Mouse (Mus musculus) liver, adult 2 months (tissue): Measurements from ENCODE around the gene Gcnt1. TPM values are rescaled to one million over a fixed set of nuclear protein-coding genes. Genes with fewer than 3 reads are reported as not detected.

ENCODE experiments used
- DNase-seq: peaks from one replicate; pipeline ENCODE4 v3.0.0-alpha.2; 2011; ENCODE audit warnings: low read depth, low spot score; ENCODE audit errors: extremely low read depth
- H3K27ac ChIP-seq: fragments of 200-500 bp; replicated peaks from 2 replicates; pipeline ENCODE4 v1.5.1; 2012; ENCODE audit warnings: low read depth, mild to moderate bottlenecking, control low read depth, inconsistent platforms, low read length; ENCODE audit not compliant: insufficient read depth
- H3K27me3 ChIP-seq: fragments of 200-500 bp; 2 replicates; pipeline ENCODE4 v1.6.1; 2012; ENCODE audit warnings: mild to moderate bottlenecking, moderate library complexity, low read length, inconsistent platforms; ENCODE audit not compliant: control insufficient read depth, insufficient read depth
- H3K36me3 ChIP-seq: fragments of 200-500 bp; 2 replicates; pipeline ENCODE4 v1.6.1; 2012; ENCODE audit warnings: low read length, inconsistent platforms; ENCODE audit not compliant: control insufficient read depth, insufficient read depth
- H3K4me1 ChIP-seq: fragments of 200-500 bp; 2 replicates; pipeline ENCODE4 v1.6.1; 2011; ENCODE audit warnings: low read length; ENCODE audit not compliant: control insufficient read depth, insufficient read depth
- H3K4me3 ChIP-seq: fragments of 200-500 bp; 2 replicates; pipeline ENCODE4 v1.5.1; 2011; ENCODE audit warnings: low read depth, mild to moderate bottlenecking, control low read depth, low read length, moderate library complexity; ENCODE audit not compliant: insufficient read depth
- H3K79me2 ChIP-seq: fragments of 200-500 bp; 2 replicates; pipeline ENCODE4 v1.6.1; 2012; ENCODE audit warnings: inconsistent platforms, mild to moderate bottlenecking, low read length, moderate library complexity; ENCODE audit not compliant: control insufficient read depth, insufficient read depth
- H3K9ac ChIP-seq: fragments of 200-500 bp; 2 replicates; pipeline ENCODE4 v1.6.1; 2012; ENCODE audit warnings: low read depth, mild to moderate bottlenecking, control low read depth, inconsistent platforms, low read length
- CTCF ChIP-seq: fragments of 200-500 bp; IDR thresholded peaks from 2 replicates; pipeline ENCODE4 v1.5.1; 2011; ENCODE audit warnings: low read depth, low read length, control low read depth
- POLR2A ChIP-seq: fragments of 200-500 bp; IDR thresholded peaks from 2 replicates; pipeline ENCODE4 v1.6.1; 2011; ENCODE audit warnings: low read length, control low read depth; ENCODE audit not compliant: insufficient read depth; ENCODE audit errors: extremely low read depth
- WGBS: fragments of 180-500 bp; shearing (Covaris S2); methylation state at CpG from one replicate; pipeline ENCODE4 v1.1.7; 2018; 5-methylcytosine and 5-hydroxymethylcytosine counted together
- polyA plus RNA-seq: library from polyadenylated mRNA; depleted of rRNA; stranded (reverse); fragments of >200 nt; gene quantifications from 2 replicates; pipeline ENCODE4 v1.2.3, GENCODE M21; 2012
- total RNA-seq: library from RNA; depleted of rRNA; stranded (reverse); fragments of >200 nt; gene quantifications from 2 replicates; pipeline ENCODE4 v1.2.3, GENCODE M21; 2014

Gene Gcnt1
- total and polyA plus RNA-seq, 2 experiments: 0.17 to 0.55 TPM

DNA sequence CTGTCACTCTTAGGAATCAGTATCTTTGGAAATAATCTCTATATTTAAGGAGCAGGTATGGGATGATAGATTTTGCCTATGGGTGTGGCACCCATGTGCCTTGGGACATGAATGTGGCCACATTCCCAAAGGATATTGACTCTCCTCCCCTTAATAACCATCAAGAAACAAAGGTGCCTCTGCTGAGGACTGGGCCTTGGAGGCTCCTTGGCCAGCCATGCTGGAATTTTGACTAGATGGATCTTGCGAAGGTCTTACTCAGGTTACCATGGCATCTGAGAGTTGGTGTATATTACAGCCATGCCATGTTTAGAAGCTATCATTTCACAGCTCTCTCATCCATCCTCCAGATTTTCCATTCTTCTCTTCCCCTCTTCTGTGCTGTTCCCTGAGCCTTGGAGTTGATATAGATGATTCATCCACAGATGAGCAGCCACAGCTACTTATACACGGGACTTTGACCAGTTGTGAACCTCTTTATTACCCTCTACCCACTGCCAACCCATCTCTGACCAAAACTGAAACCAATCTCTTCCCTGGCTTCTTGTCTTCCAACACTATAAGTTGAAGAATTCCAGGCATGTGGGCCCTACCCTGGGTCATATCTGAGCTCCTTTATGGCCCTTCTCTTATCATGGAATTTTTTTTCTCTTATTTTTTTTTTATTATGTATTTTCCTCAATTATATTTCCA, 56.2 kb downstream of the Gcnt1 start:
- no peaks in the 10 kb centered on the region for H3K27me3 ChIP-seq
- H3K36me3 ChIP-seq: no peaks in the 10 kb centered on the region
- DNase-seq: no peak
- 85% methylated on average over 2 of the region's 2 CpGs for WGBS
- no peaks in the 10 kb centered on the region for H3K79me2 ChIP-seq
- no peak overlapping the region for H3K27ac ChIP-seq
- H3K9ac ChIP-seq: no peak overlapping the region
- H3K4me1 ChIP-seq: peaks cover 12% of the 10 kb centered on the region; the same call in 1 of the 2 replicates
- H3K4me3 ChIP-seq: no peak overlapping the region
- TF ChIP-seq POLR2A: no peak
- no peak for TF ChIP-seq CTCF

DNA sequence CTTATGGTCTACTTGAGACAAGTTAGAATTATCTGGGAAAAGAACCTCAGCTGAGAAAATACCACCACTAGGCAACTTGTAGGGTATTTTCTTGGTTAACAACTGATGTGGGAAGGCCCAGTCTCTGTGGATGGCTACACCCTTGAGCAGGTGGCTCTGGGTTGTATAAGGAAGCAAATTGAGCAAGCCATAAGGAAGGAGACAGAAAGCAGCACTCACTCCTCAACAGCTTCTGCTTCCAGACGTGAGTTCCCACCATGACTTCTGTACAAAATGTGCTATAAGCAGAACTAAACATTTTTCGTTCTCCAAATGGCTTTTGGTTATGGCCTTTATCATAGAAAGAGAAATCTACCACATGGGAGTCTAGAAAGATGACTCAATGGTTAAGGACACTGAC, 58.2 kb downstream of the Gcnt1 start:
- Histone ChIP-seq H3K79me2 (no peaks in the 10 kb centered on the region), H3K27ac (no peak overlapping the region), H3K4me3 (no peak overlapping the region), H3K9ac (no peak overlapping the region), H3K36me3 (no peaks in the 10 kb centered on the region), H3K27me3 (no peaks in the 10 kb centered on the region), H3K4me1 (peaks cover 18% of the 10 kb centered on the region)
- TF ChIP-seq POLR2A (no peak), CTCF (no peak)
- peak; percentile 26 for DNase-seq
- WGBS: 70% methylated on average over 2 of the region's 2 CpGs

DNA sequence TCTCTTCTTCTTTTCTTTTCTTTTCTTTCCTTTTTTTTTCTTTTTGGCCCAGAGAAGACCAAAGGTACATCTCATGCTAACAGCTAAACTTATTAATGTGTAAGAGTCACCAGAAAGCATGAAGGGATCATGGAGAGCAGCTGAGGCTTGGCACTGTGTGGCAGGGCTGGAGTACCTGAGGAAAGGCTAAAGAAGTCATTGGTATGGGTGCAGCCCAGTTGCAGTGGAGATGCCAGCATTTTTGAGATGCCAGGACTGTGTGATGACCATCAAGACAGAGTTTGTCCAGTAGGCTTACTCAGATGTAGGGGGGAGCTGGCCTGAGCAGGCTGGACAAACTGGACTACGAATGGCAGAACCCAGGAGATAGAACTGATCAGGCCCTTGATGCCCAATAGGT, 58.9 kb downstream of the Gcnt1 start:
- Histone ChIP-seq H3K9ac (no peak overlapping the region), H3K36me3 (no peaks in the 10 kb centered on the region), H3K27me3 (no peaks in the 10 kb centered on the region), H3K79me2 (no peaks in the 10 kb centered on the region), H3K4me1 (peaks cover 18% of the 10 kb centered on the region), H3K4me3 (no peak overlapping the region), H3K27ac (no peak overlapping the region)
- TF ChIP-seq CTCF (no peak), POLR2A (no peak)
- no peak for DNase-seq
- 67% methylated on average over 1 of the region's 1 CpGs for WGBS

DNA sequence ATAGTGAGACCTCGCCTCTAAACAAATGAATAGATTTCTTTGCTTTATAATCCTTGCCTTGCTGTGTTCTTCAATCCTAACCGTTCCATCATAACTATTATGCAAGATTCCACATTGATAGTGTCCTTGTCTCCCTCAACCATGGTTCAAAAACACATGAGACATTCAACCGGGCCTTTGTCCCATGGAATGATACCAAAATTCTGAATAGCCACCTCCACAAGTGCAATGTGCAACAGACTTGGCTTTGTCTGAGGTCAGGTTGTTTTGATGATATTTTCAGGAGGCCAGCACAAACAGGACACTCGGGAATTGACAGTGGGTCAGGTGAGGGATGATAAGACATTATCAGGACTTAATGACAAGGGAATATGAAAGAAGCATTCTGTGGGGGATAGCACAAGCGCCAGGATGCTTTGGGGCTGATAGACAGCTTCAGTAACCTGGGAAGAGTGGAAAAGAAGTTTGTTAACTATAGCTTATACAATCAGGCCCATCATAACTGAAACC, 59.9 kb downstream of the Gcnt1 start:
- H3K9ac ChIP-seq: no peak overlapping the region
- no peaks in the 10 kb centered on the region for H3K36me3 ChIP-seq
- TF ChIP-seq POLR2A: no peak
- TF ChIP-seq CTCF: no peak
- peaks cover 18% of the 10 kb centered on the region for H3K4me1 ChIP-seq
- H3K27me3 ChIP-seq: no peaks in the 10 kb centered on the region
- 45% methylated on average over 5 of the region's 5 CpGs for WGBS
- peak overlapping the region; percentile 78 for H3K27ac ChIP-seq
- H3K79me2 ChIP-seq: no peaks in the 10 kb centered on the region
- no peak overlapping the region for H3K4me3 ChIP-seq
- peak; percentile 98 for DNase-seq

DNA sequence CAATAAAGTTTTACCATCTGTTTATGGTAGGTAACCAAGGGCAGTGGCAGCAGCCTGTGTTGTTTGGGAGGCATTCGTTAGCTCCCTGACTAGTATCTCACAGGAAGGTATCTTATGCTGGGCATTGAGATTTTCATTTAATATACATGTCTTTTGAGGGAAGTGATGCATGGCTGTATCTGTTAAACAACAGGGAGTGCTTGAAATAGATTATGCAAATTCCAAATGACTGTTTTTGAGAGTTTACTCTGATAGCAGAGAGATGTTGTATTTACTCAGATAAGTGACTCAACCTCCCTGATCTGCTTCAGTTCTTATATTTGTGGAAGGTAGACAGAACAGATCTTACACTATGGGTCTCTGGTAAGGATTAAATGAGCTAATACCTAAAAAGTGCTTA, 61.1 kb downstream of the Gcnt1 start:
- no peaks in the 10 kb centered on the region for H3K36me3 ChIP-seq
- peak overlapping the region; percentile 2; the same call in 1 of the 2 replicates for H3K9ac ChIP-seq
- H3K4me3 ChIP-seq: peak overlapping the region; percentile 25; the same call in 1 of the 2 replicates
- TF ChIP-seq POLR2A (no peak), CTCF (no peak)
- 62% methylated on average over 1 of the region's 1 CpGs for WGBS
- peak; percentile 33 for DNase-seq
- no peaks in the 10 kb centered on the region for H3K79me2 ChIP-seq
- H3K27ac ChIP-seq: peak overlapping the region; percentile 17; the same call in 1 of the 2 replicates
- H3K4me1 ChIP-seq: peaks cover 18% of the 10 kb centered on the region
- H3K27me3 ChIP-seq: no peaks in the 10 kb centered on the region

DNA sequence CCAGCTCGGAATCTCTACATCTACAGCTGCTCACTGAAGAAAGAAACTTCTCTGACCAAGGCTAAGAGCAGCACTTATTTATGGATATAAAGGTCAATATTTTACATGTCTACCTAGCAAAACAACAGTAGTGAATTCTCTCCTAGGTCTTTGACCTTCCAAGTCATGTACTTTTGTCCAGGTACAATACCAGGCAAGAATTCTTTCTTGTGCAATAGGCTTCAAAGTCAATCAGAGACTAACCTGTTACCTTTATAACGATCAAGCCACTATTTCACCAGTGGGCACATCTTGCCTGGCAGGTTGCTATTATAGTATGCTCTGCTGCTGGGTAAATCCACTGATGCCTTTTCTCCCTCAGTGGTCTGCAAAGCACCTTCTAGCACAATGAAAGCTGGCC, 61.6 kb downstream of the Gcnt1 start:
- peak overlapping the region; percentile 2; the same call in 1 of the 2 replicates for H3K9ac ChIP-seq
- no peaks in the 10 kb centered on the region for H3K79me2 ChIP-seq
- H3K27me3 ChIP-seq: no peaks in the 10 kb centered on the region
- DNase-seq: peak; percentile 96
- H3K4me1 ChIP-seq: peaks cover 18% of the 10 kb centered on the region
- peak overlapping the region; percentile 25; the same call in 1 of the 2 replicates for H3K4me3 ChIP-seq
- H3K36me3 ChIP-seq: no peaks in the 10 kb centered on the region
- TF ChIP-seq POLR2A (no peak), CTCF (no peak)
- WGBS: 51% methylated on average over 2 of the region's 2 CpGs
- H3K27ac ChIP-seq: peak overlapping the region; percentile 17
